Mouse (Mus musculus) lung, adult 2 months (tissue): ENCODE measurements around the gene Nav2. TPM values are rescaled to one million over a fixed set of nuclear protein-coding genes. Genes with fewer than 3 reads are reported as not detected.

ENCODE experiments used
- DNase-seq: peaks from one replicate; pipeline ENCODE4 v3.0.0; 2022
- H3K4me1 ChIP-seq: fragments of 200-500 bp; 2 replicates; pipeline ENCODE4 v1.6.1; 2011; ENCODE audit warnings: low read length; ENCODE audit not compliant: control insufficient read depth, insufficient read depth
- H3K4me3 ChIP-seq: fragments of 200-500 bp; replicated peaks from 2 replicates; pipeline ENCODE3; 2011; ENCODE audit warnings: low read depth, mild to moderate bottlenecking, control low read depth, low read length; ENCODE audit errors: extremely low read depth
- CTCF ChIP-seq: fragments of 200-500 bp; IDR thresholded peaks from 2 replicates; pipeline ENCODE4 v1.5.1; 2011; ENCODE audit warnings: mild to moderate bottlenecking, low read length, control low read depth; ENCODE audit not compliant: insufficient read depth
- POLR2A ChIP-seq: fragments of 200-500 bp; IDR thresholded peaks from 2 replicates; pipeline ENCODE4 v1.6.1; 2011; ENCODE audit warnings: low read depth, mild to moderate bottlenecking, control low read depth, low read length, borderline replicate concordance; ENCODE audit errors: extremely low read depth
- WGBS: fragments of 180-500 bp; shearing (Covaris S2); methylation state at CpG from one replicate; pipeline ENCODE4 v1.1.7; 2018; 5-methylcytosine and 5-hydroxymethylcytosine counted together
- polyA plus RNA-seq: library from polyadenylated mRNA; depleted of rRNA; stranded (reverse); fragments of >200 nt; gene quantifications from 2 replicates; pipeline ENCODE4 v1.2.3, GENCODE M21; 2012

Gene Nav2
- polyA plus RNA-seq, 1 experiment: 33.9 TPM

- Histone ChIP-seq H3K4me1 (no peaks in the 10 kb centered on the region; the same call in 1 of the 2 replicates), H3K4me3 (no peak overlapping the region)
- no peak for TF ChIP-seq POLR2A
- TF ChIP-seq CTCF: no peak
- WGBS: 60% methylated on average over 8 of the region's 8 CpGs
- no peak for DNase-seq
These were observed 272.5 kb downstream of the Nav2 start for GRCm38 (mm10) chr7:49181010-49181409.

DNA sequence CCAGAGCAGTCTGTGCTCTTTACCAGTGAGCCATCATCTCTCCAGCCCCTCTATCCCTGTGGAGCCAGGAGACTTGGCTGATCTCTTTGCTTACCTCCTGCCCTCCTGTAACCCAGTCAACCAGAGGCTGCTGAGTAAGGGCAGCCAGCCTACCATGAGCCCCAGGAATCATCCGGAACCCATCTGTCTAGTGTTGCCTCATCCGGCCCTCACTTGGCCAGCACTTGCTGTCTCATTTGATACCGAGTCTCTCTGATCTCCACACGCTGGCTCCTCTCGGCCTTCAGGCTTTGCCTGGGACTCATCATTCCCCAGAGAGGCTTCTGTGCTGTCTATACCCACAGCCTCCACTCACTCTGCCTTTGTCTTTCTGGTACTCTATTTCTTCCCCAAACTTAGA is 273.9 kb downstream of the Nav2 start:
- no peak for DNase-seq
- TF ChIP-seq CTCF: no peak
- no peak for TF ChIP-seq POLR2A
- Histone ChIP-seq H3K4me3 (no peak overlapping the region), H3K4me1 (no peaks in the 10 kb centered on the region; the same call in 1 of the 2 replicates)
- WGBS: 89% methylated on average over 5 of the region's 5 CpGs

- Histone ChIP-seq H3K4me3 (no peak overlapping the region), H3K4me1 (no peaks in the 10 kb centered on the region; the same call in 1 of the 2 replicates)
- WGBS: 83% methylated on average over 5 of the region's 5 CpGs
- TF ChIP-seq CTCF: no peak
- no peak for TF ChIP-seq POLR2A
- DNase-seq: no peak
These were observed 275.2 kb downstream of the Nav2 start for GRCm38 (mm10) chr7:49183696-49184095.

DNA sequence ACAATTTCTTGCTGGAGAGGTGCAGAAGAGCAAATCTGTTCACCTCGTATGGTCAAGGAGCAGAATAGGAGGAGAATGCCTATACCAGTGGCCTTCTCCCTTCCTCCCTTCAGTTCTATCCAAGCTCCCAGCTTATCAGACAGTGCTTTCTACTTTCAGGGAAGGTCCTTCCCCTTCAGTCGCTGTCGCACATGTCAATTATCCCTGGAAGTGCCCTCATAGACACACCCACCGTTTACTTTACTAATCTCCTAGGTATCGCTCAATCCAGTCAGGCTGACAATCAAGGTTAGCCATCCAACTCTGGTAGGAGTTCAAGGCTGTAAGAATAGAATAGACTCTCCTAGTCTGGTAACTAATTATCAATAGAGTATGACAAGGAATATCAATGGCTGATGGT is 277.5 kb downstream of the Nav2 start:
- DNase-seq: no peak
- Histone ChIP-seq H3K4me1 (no peaks in the 10 kb centered on the region; the same call in 1 of the 2 replicates), H3K4me3 (no peak overlapping the region)
- WGBS: 62% methylated on average over 5 of the region's 5 CpGs
- no peak for TF ChIP-seq POLR2A
- TF ChIP-seq CTCF: no peak

- WGBS: 92% methylated on average over 5 of the region's 5 CpGs
- no peak overlapping the region for H3K4me3 ChIP-seq
- DNase-seq: no peak
- TF ChIP-seq CTCF (no peak), POLR2A (no peak)
- H3K4me1 ChIP-seq: no peaks in the 10 kb centered on the region; the same call in 1 of the 2 replicates
These were observed 280.8 kb downstream of the Nav2 start for GRCm38 (mm10) chr7:49189364-49189763.

DNA sequence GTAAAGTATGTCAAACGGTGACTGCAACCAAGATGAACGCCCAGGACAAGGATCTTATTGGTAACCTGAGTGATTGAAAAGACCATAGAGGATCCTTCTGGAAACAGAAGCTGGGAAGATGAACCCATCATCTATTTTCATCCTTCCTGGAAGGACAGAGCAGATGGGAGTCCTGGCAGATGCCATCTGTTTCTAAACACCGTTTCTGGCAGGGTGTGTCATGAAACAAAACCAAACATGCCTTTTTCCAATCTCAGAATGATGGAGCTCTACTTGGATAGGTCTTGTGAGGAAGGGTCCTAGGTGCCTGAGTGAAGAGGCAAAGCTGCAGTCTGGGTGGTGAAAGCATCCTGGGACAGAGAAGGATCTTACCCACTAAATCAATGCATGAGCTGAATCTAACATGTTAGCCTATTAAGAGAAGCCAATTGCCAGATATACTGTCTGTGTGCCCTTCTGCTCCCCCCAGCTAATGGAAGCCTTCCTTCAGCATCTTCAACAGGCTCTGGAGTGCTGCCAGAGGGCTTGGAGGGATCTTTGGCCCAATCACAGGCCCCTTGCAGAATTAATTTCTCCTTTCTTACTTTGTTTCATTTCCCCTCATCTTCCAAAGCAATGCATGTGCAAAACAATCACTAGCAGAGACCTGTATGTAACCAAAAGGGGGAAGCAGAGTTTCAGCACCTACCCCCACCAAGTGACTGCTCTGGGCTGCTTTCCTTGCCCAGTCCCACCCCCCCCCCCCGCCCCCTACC is 281.9 kb downstream of the Nav2 start:
- TF ChIP-seq POLR2A: no peak
- no peak for TF ChIP-seq CTCF
- Histone ChIP-seq H3K4me1 (no peaks in the 10 kb centered on the region), H3K4me3 (no peak overlapping the region)
- DNase-seq: no peak
- 75% methylated on average over 4 of the region's 4 CpGs for WGBS

DNA sequence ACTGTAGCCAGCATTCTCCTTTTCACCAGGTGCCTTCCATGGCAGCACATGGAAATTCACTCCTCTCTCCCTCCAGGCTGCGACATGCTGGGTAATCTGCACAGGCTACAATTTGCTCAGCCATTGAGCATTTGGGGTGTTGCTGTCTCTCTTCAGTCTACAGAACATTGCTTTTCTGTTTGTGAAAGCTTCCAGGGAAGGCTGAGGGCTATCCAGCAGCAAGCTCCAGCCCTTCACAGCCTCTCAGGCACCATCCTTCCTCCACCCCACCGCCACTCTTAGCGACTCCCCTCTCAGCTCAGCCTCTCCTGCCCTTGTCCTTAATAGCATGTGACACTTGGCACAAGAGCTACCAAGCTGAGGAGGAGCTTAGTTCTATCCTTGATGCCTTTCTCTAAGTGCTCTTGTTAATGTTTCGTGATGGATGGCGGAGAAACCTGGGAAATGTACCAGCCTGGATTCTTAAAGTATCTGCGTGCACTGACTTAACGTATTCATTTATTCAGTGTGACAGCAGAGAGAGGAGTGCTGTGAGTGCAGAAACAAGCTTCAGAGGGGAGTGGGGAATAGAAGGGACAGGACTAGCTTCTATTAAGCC is 282.7 kb downstream of the Nav2 start:
- WGBS: 59% methylated on average over 7 of the region's 7 CpGs
- Histone ChIP-seq H3K4me3 (no peak overlapping the region), H3K4me1 (peaks cover 2% of the 10 kb centered on the region; the same call in 1 of the 2 replicates)
- TF ChIP-seq CTCF (no peak), POLR2A (no peak)
- no peak for DNase-seq

GRCm38 (mm10) chr7:49192061-49192695 is 283.7 kb downstream of the Nav2 start:
- Histone ChIP-seq H3K4me3 (no peak overlapping the region), H3K4me1 (peaks cover 2% of the 10 kb centered on the region; the same call in 1 of the 2 replicates)
- DNase-seq: no peak
- TF ChIP-seq POLR2A (no peak), CTCF (no peak)
- 69% methylated on average over 2 of the region's 2 CpGs for WGBS

DNA sequence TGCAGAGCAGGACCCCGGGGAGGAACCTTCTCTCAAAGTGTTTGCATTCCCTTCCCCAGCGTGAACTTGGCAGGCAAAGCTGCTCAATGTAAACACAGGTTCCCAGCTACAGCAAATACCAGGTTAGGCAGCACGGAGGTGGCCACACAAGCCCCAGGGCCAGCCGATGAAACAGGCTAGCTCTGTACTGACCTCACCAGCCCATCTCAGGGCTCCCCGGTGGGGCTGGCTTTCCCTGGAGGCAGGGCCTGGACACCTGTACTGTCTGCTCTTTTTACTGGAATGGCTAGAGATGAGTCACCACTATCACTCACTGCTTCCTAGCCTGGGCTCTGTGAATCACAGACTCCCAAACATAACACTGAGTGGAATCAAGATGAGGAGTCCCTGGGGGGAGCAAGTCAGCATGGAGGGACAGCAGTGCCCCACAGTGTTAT is 287.2 kb downstream of the Nav2 start:
- DNase-seq: peak; percentile 55

More for the DNA sequence above, 287.2 kb downstream of the Nav2 start:
- Histone ChIP-seq H3K4me1 (peaks cover 2% of the 10 kb centered on the region; the same call in 1 of the 2 replicates), H3K4me3 (no peak overlapping the region)
- WGBS: 30% methylated on average over 5 of the region's 5 CpGs
- TF ChIP-seq POLR2A: no peak
